Mouse (Mus musculus) small intestine, adult 2 months (tissue): Measurements from ENCODE around the gene Nup98. TPM values are rescaled to one million over a fixed set of nuclear protein-coding genes. Genes with fewer than 3 reads are reported as not detected.
A peak's percentile ranks its signal among the peaks of the same experiment; 100 is the strongest.

ENCODE experiments used
- H3K27ac ChIP-seq: fragments of 200-500 bp; 2 replicates; pipeline ENCODE4 v1.5.1; 2012; ENCODE audit warnings: low read depth, low read length, control low read depth, inconsistent platforms; ENCODE audit not compliant: insufficient read depth
- H3K27me3 ChIP-seq: fragments of 200-500 bp; 2 replicates; pipeline ENCODE4 v1.6.1; 2012; ENCODE audit warnings: mild to moderate bottlenecking, moderate library complexity, low read length, inconsistent platforms; ENCODE audit not compliant: control insufficient read depth, insufficient read depth
- H3K36me3 ChIP-seq: fragments of 200-500 bp; 2 replicates; pipeline ENCODE4 v1.6.1; 2012; ENCODE audit warnings: mild to moderate bottlenecking, low read length, control low read depth, inconsistent platforms; ENCODE audit not compliant: control insufficient read depth, insufficient read depth
- H3K4me1 ChIP-seq: fragments of 200-500 bp; 2 replicates; pipeline ENCODE4 v1.6.1; 2012; ENCODE audit warnings: low read length, inconsistent platforms, mixed read lengths; ENCODE audit not compliant: control insufficient read depth, insufficient read depth, insufficient read length
- H3K4me3 ChIP-seq: fragments of 200-500 bp; 2 replicates; pipeline ENCODE4 v1.5.1; 2012; ENCODE audit warnings: low read depth, mild to moderate bottlenecking, control low read depth, inconsistent platforms, low read length, moderate library complexity
- CTCF ChIP-seq: fragments of 200-500 bp; IDR thresholded peaks from 2 replicates; pipeline ENCODE4 v1.5.1; 2012; ENCODE audit warnings: low read depth, mild to moderate bottlenecking, control low read depth, inconsistent platforms, low read length, moderate library complexity, mixed read lengths; ENCODE audit not compliant: insufficient replicate concordance, insufficient read length; ENCODE audit errors: extremely low read depth
- POLR2A ChIP-seq: fragments of 200-500 bp; IDR thresholded peaks from 2 replicates; pipeline ENCODE4 v1.6.1; 2012; ENCODE audit warnings: low read depth, mild to moderate bottlenecking, control low read depth, inconsistent platforms, low read length, moderate library complexity
- WGBS: fragments of 180-500 bp; shearing (Covaris S2); methylation state at CpG from one replicate; pipeline ENCODE4 v1.1.7; 2018; 5-methylcytosine and 5-hydroxymethylcytosine counted together
- polyA plus RNA-seq: library from polyadenylated mRNA; depleted of rRNA; stranded (reverse); fragments of >200 nt; gene quantifications from 2 replicates; pipeline ENCODE4 v1.2.3, GENCODE M21; 2012

The Nup98 gene
- polyA plus RNA-seq, 1 experiment: 12.2 TPM

DNA sequence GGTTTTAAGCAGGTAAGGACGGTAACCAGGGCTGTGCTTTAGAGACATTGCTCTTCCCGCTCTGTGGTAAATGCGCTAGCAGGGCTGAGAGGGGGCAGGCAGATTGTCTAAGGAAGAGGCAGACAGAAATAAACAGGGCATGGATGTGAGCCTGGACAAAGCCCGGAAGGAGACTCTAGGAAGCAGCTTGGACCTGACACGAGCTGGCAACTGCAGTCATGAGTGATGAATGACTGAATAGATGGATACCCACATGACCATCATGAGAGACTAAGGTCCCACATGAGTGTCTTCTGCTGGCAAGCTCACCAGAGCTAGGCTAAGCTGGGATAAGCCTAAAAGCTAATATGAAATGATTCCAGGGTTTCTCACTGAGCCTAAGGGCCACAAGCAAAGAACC lies 105.8 kb downstream of the Nup98 start:
- TF ChIP-seq POLR2A: no peak
- TF ChIP-seq CTCF: no peak
- H3K27me3 ChIP-seq: no peaks in the 10 kb centered on the region
- 75% methylated on average over 5 of the region's 5 CpGs for WGBS
- no peaks in the 10 kb centered on the region for H3K36me3 ChIP-seq
- H3K4me3 ChIP-seq: no peak overlapping the region
- no peak overlapping the region for H3K27ac ChIP-seq
- peaks cover 6% of the 10 kb centered on the region; the same call in 1 of the 2 replicates for H3K4me1 ChIP-seq

DNA sequence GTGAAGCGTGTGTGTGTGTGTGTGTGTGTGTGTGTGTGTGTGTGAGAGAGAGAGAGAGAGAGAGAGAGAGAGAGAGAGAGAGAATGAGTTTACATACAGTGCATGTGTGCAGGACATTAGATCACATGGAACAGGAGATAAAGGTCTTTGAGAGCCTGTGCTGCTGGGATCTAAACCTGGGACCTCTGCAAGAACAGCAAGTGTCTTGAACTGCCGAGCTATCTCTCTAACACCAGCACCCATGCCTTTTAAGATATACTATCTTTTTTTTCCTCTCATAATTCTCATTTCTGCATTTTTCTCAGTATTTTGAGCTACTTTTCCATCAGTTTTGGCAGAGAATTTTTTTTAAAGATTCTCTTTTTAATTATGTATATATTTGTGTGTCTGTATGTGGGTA lies 106.4 kb downstream of the Nup98 start:
- Histone ChIP-seq H3K36me3 (no peaks in the 10 kb centered on the region), H3K27ac (no peak overlapping the region), H3K4me3 (no peak overlapping the region), H3K4me1 (peaks cover 6% of the 10 kb centered on the region; the same call in 1 of the 2 replicates), H3K27me3 (no peaks in the 10 kb centered on the region)
- TF ChIP-seq CTCF: no peak
- no peak for TF ChIP-seq POLR2A
- WGBS: 83% methylated on average over 2 of the region's 2 CpGs

DNA sequence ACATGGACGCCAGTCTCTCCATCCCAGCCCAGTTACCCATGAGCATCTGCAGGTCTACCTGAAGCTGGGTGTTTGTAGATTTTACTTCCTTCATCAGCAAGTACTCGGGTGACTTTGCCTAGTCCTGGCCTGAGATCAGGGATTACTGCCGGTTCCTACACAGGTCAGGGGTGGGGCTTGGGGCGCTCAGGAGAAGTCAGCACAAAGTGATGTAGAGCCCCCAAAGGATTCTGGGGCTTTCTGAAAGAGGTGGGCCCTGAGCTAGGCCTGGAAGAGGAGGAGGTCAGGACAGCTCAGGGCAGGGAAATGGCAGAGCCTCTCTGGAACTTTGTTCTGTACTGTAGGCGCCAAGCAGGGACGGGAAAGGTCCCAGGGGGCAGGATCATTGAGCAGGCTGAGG lies 107.3 kb downstream of the Nup98 start:
- H3K27ac ChIP-seq: no peak overlapping the region
- H3K27me3 ChIP-seq: no peaks in the 10 kb centered on the region
- 32% methylated on average over 6 of the region's 6 CpGs for WGBS
- TF ChIP-seq POLR2A (no peak), CTCF (no peak)
- no peak overlapping the region for H3K4me3 ChIP-seq
- no peaks in the 10 kb centered on the region for H3K36me3 ChIP-seq
- H3K4me1 ChIP-seq: peaks cover 6% of the 10 kb centered on the region; the same call in 1 of the 2 replicates

DNA sequence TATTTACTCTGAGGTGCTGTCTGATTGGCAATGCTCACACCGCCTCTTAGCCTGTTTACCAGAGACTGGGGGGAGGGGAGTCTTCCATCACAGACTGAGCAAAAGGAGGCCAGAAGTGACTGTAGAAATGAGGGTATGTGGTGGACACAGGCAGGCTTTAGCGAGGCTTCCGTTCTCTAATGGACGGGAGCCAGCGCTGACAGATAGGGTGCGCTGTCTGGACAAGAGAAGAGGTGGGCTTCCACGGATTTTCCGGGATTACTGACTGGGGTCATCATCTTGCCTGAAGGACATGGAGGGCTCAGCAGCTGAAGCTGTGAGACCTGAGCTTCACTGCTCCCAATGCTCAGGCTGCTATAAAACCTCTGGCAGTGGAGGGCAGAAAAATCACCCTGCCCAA lies 107.7 kb downstream of the Nup98 start:
- H3K4me3 ChIP-seq: no peak overlapping the region

DNA sequence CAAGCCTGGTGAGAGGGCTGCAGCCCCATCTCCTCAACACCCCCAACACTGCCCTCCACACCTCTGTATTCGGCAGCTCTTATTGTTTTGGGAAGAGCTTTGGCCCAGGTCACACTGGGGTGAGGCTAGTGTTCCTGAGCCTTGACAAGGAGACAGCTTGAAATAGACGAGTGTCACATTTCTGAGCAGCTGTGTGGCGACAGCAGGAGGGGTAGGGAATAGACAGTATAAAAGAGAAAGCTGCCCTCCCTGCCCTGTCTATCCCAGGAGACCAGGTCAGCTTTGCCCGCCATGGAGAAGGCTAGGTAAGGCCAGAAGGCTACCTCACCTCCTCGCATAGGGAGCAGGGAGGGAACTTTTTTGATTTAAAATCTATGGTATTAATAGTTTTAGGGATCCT lies 108.5 kb downstream of the Nup98 start, which contains the start of gene Art1:
Art1 (plus strand) TSS at position 257 of the 400 bp plus-strand sequence.
- TF ChIP-seq POLR2A (no peak), CTCF (no peak)
- Histone ChIP-seq H3K36me3 (no peaks in the 10 kb centered on the region), H3K27ac (no peak within 1 kb of the TSS), H3K4me3 (no peak within 1 kb of the TSS), H3K27me3 (no peaks in the 10 kb centered on the region), H3K4me1 (peaks cover 6% of the 10 kb centered on the region; the same call in 1 of the 2 replicates)
- WGBS: 83% methylated on average over 5 of the region's 5 CpGs

More for the DNA sequence above, 107.7 kb downstream of the Nup98 start:
- TF ChIP-seq POLR2A (no peak), CTCF (no peak)
- no peaks in the 10 kb centered on the region for H3K36me3 ChIP-seq
- 70% methylated on average over 8 of the region's 8 CpGs for WGBS
- H3K27me3 ChIP-seq: no peaks in the 10 kb centered on the region
- no peak overlapping the region for H3K27ac ChIP-seq
- peaks cover 6% of the 10 kb centered on the region; the same call in 1 of the 2 replicates for H3K4me1 ChIP-seq

DNA sequence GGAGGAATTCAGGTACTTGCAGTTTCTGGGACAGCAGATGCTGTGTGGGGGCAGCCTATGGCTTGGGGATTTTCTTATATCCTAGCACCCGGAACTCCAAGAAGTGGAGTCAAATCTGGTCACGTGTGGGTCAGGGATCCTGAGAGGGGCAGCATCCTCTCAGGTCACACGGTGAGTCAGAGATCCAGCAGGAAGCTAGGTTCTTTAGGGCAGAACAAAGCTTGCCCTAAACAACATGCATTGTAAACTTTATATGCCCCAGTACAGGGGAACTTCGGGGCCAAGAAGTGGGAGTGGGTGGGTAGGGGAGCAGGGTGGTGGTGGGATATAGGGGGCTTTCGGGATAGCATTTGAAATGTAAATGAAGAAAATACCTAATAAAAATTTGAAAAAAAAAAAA lies 109.1 kb downstream of the Nup98 start:
- Histone ChIP-seq H3K4me3 (no peak overlapping the region), H3K27ac (no peak overlapping the region), H3K36me3 (no peaks in the 10 kb centered on the region), H3K27me3 (no peaks in the 10 kb centered on the region), H3K4me1 (peaks cover 6% of the 10 kb centered on the region; the same call in 1 of the 2 replicates)
- 72% methylated on average over 5 of the region's 5 CpGs for WGBS
- TF ChIP-seq CTCF (no peak), POLR2A (no peak)

DNA sequence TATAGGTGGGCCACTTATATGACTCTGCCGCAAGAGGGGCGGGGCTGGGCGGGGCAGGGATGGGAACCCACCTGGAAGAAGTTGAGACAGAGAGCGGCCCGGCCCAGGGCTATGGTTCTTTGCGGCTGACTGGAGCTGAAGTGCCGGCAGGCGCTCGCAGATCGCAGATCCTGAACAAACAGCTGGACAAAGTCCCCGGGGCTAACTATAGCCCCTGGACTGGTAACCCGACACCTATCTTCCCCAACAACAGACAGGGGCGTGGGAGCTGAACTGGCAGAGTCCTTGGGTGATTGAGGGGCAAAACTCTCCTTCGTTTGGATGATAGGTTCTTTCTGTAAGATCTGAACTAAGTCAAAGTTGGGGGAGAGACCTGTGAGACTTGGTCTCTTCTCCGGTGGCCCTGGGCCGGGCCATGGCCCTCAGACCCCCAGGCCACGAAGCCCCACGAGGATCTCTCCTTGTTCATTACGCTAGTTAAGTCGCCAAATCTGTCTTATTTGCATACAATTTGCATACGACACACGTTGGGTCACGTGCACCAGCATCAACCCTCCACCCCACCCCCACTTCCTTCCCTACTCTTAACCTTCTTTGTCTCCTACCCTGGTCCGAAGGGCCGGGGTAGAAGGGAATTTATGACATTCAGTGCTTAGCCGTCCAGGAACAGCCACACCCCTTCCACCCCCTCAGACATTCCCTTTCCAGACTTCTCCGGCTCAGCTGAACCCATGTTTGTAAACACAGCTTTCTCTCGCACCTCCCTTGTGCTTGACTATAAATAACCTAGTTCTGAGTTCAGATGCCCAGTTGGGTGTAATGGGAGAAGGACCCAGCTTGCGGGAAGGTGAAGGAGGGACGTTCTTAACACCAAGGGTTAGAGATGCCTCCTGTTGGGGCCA lies 110.0 kb downstream of the Nup98 start:
- WGBS: 5% methylated on average over 30 of the region's 30 CpGs
- TF ChIP-seq CTCF: no peak
- H3K27me3 ChIP-seq: no peaks in the 10 kb centered on the region

More for the DNA sequence above, 110.0 kb downstream of the Nup98 start:
- Histone ChIP-seq H3K36me3 (no peaks in the 10 kb centered on the region), H3K4me1 (peaks cover 6% of the 10 kb centered on the region; the same call in 1 of the 2 replicates), H3K27ac (no peak overlapping the region), H3K4me3 (peak overlapping the region; percentile 60)
